Mouse (Mus musculus): Measurements from ENCODE around the gene Smc5.
A peak's percentile ranks its signal among the peaks of the same experiment; 100 is the strongest.

The Smc5 gene

DNA sequence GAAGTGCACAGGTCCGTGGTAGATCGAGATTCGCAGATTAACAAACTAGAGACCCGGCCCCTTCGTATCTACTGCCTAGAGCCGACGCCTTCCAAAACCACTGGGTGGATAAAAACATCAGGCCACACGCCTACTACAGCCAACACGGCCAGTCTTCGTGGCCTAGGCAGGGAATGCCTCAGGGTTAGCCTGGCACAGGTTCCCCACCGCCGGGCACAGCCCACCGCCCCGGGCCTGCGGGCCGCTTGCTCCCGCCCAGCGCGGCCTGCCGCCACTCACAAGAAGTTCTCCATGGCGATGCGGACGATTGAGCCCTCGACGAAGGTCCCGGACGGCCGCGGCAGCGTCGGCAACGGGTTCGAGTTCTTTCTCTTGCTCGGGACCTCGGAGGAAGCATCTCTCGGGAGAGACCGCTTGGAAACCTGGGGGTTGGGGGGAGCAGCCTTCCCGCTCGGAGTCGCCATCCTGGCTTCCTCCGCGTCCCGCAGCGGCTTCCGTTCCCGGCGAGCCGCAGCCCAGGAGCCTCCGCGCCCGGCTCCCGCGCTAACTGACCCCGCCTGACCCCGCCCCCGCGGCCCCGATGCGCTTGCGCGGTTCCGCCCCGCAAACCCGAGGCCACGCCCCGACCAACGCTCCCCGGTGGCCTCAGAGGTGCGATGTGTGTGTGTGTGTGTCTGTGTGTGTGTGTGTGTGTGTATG, at the start of gene Smc5:
Gene Smc5 (minus strand): TSS at position 543 of the 699 bp plus-strand sequence.
- DNase-seq (ENCODE audit: low spot score): peak; percentile 86

DNA sequence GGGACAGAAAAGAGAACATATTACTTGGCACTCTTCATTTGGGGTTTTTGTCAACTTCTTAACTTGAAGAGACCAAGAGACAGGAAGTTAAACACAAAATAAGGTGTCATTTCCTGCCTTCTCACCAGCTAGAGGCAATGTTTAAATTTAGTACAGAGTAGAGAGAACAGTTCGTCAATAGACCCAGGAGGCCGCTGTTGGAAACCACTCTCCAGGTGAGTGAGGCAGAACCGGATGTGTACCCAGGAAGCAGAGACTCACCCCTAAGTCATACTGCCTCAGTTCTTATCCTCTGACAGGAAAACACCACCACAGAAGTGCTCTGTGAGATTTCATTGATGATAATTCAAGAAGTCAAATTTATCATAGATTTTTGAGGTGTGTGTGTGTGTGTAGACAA, 49.4 kb upstream of the Smc5 start:
- DNase-seq (ENCODE audit: low spot score): no peak

DNA sequence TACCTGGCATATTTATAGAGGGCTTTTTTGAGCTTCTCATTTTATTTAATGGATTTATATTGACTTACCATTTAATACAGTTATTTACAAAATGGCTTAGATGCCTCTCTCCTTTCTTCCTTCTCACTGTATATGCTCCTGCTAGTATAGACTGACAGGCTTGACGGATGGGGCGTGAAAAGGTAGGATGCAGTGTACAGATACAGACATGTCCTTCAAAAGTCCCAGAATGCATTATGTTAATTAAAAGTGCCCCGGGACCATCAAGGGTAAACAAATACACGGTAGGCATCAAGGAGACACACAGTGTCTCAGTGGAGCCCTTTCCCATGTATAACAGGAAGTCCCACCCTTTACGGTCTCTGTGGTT, 44.3 kb upstream of the Smc5 start:
- DNase-seq (ENCODE audit: low spot score): no peak

DNA sequence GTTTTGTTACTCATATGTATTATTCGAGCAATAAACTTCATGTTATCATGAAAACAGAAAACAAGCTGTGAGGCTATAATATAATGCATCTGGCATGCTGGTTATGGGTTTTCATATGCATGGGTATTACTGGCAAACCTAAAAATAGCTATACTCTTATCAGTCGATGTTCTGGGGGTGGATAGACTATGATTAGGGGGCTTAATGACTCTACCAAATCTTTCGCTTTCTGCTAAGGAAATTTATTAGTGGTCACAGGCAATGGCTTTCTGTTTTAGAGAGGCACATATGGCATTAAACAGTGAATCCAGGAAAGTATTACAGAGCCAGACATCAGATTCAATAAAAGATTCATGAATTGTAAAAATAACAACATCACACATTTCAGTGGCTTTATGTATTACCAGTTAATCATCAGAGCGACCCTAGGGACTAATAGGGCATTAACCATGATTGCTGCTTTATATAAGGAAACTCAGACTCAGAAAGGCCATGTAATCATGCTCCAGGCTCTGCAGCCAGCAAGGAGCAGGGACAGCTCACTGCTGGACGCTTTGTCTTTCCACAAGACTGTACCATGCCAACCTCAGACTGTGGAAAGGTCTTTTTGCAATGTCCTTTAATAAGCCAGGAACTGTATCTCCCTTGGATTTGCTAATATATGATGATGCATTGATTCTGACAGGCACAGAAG, 43.7 kb upstream of the Smc5 start:
- DNase-seq (ENCODE audit: low spot score): no peak

DNA sequence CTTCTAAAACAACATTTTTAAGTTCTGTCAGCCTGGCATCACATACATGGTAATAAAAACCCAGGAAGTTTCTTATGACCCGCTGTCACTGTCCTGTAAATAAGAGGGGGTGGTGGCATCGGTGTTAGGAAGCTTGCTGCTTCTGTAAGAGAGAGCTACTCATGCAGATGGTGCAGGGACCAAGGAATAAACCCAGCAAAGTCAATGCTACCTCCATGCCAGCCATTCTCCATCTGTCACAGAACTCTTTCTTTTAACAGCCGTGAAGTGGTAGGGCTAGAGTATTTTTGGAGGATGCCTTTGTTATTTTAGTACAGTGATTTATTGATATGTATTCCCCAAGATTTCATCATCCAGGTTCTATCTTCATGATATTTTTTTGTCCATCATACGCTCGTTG, 43.2 kb upstream of the Smc5 start:
- DNase-seq (ENCODE audit: low spot score): no peak

DNA sequence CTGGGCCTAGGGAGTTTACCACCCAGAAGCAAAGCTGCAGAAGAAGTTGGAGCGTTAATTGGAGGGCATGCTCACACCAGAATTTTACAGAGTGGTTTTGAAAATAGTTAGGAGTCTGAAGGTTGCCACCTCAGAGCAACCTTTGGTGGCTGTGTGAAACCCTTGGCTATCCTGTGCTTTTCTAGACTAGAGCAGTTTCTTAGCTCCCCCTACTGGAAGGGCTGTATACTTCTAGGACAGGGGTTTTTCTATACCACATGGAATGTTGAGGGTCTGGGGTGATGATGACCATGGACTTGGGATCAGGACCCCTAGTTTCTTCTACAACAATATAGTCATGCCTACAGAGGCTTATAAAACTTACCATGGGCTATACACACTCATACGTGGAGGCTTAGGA, 36.3 kb upstream of the Smc5 start:
- no peak for DNase-seq (ENCODE audit: low spot score)

DNA sequence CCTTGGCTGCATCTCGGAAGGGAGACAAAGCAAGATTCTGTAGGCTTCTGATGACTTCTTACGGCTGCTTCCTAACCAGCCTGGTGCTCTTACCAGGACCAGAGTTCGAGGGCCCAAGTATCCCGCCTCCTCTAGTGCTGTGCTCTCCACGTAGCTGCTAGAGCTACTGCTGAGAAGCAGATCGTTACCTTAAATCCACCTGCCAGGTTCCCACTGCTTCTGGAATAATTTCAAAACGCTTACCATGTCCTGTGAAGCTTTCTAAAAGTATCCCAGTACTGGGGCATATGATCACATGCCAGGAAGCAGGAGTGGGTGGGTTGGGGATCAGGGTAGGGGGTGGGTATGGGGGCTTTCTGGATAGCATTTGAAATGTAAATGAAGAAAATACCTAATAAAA, 33.0 kb upstream of the Smc5 start:
- DNase-seq (ENCODE audit: low spot score): no peak

DNA sequence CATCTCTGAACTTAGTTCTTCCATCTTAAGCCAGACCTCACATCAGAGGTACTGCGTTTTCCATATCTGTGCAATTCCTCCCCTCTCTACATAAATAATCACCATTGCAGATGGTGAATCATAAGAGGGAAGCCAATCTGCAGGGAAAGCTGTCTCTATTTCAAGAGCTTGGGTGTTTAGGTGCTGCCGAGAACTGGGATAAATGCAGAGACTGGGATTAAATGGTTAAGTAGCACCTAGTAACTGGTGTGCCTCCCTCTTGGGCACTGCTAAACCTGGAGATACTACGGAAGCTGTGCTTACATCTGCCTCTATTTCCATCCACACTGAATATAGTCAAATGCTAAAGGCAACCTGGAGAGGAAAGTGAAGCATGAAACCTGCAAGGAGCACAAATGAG, 26.3 kb upstream of the Smc5 start:
- no peak for DNase-seq (ENCODE audit: low spot score)

DNA sequence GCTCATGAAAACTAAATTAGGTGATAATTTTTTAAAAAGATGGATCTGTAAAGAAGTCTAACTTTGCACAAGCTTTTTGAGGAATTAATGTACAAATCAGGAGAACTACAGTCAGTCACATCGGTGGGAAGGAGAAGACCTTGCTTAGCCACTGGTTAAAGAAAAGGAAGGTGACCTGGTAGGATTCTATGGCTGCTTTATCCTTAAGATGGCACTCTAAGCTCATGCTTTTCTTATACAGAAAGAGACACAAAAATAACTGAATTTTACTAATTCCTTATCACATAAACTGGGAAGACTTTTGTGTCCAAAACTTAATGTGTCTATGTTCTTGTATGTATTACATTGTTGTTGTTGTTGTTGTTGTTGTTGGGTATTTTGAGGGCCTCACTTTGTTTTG, 25.2 kb upstream of the Smc5 start:
- no peak for DNase-seq (ENCODE audit: low spot score)

DNA sequence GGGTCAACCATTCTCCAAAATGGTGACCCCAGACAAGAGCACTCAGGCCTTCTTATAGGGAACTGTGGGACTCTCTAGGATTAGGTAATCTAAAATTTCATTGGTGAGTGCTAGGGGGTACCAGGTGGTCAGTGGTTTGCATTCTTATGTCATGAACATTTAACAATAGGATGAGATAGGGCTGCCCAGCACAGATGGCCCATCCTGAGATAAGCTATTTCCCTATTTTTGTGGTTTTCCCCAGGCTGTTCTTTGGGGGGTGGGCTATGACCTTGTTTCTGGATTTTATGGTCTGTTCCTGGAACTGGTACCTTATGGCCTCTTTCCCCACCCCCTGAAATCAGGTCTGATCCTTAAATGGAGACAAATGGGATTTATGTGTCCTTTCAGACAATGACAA, 23.5 kb upstream of the Smc5 start:
- DNase-seq (ENCODE audit: low spot score): no peak

DNA sequence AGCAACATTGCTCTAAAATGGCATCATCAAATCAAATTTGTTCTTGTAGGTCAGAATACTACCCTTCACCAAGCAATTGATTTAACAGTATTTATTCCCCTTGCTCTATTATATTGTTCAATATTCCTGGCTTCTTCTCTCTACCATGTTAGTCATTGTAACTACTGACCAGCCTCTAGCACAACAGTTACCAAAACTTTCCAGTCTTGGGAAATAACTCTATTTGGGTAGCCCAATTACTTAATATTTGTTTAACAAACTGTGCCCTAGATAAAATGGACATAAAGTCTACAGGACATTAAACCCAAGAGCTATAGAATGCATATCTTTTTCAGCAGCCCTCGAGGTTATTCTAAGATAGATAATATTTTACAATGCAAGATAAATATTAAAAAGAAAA, 15.6 kb upstream of the Smc5 start:
- DNase-seq (ENCODE audit: low spot score): no peak

DNA sequence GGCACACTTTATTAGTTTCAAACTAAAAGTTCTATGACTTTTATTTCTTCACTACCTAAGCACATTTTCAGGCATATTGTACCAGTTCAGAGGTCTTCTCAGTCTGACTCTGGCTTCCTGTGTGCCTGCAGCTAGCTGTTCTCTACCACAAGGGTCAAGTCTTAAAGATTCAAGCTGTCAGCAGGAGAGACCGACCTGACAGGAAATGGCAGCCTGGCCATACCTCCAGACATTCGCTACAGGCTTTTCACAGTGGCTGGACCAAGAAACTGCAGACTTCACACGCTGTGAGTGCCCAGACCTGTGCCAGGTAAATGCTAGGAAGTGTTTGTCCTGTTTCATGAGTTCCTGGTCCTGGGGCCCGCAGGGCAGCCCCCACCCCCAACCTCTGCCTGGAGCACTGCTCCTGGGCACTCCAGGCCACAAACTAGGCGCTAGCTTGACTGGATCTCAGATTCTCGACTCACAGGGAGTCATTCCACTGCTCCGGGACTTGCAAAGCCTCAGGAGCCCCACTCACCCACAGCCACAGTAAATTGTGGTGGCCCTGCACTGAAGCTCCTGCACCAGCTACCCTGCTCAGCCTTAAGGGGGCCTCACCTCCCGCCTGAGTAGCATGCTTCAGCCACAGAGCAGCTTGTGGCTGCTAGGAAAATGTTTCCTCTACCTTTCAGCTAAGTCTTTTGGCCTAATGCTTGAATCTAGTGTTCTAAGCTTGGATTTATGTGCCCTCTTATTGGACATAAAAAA, 8.4 kb upstream of the Smc5 start:
- peak; percentile 26 for DNase-seq (ENCODE audit: low spot score)

DNA sequence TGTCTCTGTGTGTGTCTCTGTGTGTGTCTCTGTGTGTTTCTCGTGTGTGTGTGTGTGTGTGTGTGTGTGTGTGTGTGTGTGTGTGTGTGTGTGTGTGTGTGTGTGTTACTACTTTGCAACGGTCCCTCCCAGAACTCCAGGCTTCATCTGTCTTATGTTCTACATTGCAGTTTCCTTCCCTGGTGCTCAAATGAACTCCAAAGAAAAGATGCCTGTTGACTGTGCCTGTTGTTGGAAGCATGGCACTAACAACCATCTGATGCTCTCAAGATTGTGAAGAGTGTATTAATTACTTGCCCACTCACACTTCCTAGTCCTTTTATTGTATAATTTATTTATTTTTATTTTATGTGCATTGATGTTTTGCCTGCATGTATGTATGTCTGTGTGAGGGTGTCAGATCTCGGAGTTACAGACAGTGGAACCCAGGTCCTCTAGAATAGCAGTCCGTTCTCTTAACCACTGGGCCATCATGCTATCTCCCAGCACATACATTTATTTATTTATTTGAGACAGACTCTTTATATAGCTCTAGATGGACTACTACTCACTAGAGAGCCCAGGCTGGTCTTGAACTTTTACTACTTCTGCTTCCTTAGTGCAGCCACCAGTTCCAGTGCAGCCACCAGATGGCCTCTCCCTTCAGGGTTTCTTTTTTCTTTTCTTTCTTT, 492 bp upstream of the Smc5 start:
- no peak for DNase-seq (ENCODE audit: low spot score)

DNA sequence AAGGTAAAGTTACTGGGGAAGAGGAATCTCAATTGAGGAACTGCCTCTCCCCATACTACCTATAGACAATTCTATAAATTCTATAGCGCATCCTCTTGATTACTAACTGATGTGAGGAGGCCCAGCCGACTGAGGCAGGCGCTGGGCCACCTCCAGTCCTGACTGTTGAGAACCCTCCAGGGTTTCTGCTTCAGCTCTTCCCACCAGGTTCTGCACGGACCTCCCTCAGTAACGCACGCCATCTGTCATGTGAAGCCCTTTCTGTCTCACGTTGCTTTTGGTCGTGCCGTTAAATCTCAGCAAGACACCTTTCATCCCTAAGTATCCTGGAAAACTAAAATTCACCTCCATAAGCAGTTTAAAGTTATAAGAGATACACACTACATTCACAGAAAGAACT, 16.9 kb downstream of the Smc5 start:
- DNase-seq (ENCODE audit: low spot score): no peak

DNA sequence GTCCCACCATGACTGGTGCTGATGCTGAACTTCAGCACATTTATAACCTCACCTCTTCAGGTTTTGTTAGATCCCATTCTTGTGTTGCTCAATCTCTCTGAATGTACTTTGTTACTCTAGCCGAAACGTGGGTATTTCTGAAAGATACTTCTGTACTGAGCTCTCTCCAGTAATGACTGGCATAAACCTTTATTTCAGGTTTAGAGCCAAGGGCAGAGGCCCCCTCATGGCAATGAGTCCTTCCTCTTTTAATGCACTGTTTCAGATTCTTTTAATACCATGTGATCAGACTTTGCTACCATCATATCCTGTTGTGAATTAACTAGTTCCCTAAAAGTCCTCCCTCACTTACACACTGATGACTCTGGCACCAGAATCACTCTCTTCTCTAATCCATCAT, 27.2 kb downstream of the Smc5 start:
- no peak for DNase-seq (ENCODE audit: low spot score)

DNA sequence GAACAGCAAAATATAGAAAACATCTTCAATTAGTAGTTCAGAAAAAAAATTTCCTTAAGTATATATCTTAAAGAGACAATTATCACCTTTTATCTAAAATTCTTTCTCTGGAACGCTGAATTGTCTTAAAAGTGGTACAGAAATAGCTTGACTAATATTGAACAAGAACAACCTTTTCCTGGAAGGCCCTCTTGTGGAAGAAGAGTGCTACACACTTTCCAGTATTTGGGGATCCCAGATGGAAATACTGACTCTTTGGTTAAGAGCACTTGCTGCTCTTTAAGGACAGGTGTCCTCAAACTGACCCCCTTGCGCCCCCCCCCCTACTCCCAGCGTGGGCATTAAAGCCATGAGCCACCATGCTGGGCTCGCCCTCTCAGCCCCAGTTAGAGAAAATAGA, 48.6 kb downstream of the Smc5 start:
- DNase-seq (ENCODE audit: low spot score): peak; percentile 17

DNA sequence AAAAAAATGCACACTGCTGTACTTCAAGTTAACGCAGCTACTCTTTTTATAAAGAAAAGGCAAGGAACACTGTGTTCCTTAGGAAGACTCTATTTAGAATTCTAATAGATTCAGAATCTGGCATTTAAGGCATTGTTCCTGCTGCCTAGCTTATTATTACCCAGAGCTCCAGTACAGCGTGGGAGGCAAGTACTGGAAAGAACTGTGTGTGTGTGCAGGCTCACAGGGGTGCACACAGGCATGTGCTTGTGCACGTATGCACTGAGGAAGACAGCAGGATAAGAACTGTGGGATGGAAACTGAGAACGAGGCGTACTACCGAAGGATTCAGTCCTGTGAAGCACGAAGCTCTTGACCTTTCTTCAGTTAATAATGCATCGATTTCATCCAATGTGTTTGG, 59.4 kb downstream of the Smc5 start:
- DNase-seq (ENCODE audit: low spot score): no peak

DNA sequence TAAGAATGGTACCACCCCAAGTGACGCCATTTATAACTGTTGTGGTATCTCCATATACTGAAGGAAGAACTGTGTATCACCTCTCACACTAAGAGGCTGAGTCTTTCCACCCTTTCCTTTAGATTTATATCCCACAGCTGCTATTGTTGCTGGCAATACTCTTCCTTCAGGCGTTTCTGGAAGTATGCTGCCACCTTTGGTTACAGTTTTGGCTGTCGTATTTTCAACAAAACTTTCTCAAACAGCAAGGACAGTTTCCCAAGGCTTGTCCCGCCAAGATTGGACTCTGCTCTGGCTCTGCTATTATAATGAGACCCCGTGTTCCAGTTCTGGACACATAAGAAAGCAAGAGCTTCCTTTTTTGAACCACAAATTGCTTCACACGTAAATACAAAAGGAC, 62.4 kb downstream of the Smc5 start:
- no peak for DNase-seq (ENCODE audit: low spot score)

DNA sequence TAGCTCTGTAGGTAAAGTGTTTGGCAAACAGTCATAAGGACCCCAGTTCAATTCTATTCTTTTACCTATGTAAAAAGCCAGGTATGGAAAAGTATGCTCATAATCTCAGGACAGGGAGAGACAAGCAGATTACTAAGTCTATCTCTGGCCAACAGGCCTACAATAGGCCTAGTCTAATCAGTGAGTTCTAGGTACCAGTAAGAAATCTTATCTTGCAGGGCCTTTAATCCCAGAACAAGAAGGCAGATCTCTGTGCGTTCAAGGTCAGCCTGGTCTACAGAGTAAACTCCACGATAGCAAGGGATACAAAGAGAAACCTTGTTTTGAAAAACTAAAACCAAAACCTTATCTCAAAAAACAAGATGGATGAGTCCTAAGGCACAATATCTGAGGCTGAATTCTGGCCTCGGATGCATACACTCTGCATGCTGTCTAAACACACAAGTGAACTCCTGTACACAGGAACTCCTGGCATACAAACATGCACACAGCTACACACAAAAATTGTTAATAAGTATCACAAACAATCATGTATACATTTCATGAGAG, 70.1 kb downstream of the Smc5 start:
- DNase-seq (ENCODE audit: low spot score): no peak

DNA sequence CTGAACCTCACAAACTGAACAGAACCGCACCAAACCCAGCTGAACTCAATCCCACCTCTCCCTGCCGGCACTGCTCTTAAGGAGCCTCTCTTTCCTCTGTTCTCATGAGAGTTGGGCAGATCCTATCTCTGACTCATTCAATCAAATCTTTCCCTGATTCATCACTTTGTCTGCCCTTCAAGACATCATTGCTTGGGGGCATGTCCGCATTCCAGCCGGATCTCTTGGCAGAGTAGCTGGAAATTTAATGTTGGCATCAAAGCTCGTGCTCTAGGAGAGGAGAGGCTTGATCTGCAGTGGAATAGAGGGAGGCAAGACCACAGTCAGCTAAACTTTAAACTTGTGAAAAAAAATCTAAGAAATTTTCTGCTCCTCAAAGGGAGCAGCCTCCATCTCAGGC, 71.6 kb downstream of the Smc5 start:
- no peak for DNase-seq (ENCODE audit: low spot score)

DNA sequence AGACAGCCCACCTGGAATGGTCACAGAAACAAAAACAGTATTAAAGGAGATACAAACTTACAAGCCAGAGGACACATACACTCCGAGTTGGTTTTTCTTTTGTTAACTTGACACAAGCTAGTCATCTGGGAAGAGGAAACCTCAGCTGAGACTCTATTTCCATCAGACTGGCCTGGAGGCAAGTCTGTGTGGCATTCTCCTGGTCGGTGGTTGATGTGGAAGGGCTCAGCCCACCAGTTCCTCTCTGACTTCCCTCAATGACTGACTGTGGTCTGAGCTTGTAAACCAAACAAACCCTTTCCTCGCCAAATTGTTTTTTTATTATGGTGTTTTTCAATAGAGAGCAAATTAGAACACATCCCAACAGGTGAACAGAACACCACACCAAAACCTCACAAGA, 80.6 kb downstream of the Smc5 start:
- no peak for DNase-seq (ENCODE audit: low spot score)

DNA sequence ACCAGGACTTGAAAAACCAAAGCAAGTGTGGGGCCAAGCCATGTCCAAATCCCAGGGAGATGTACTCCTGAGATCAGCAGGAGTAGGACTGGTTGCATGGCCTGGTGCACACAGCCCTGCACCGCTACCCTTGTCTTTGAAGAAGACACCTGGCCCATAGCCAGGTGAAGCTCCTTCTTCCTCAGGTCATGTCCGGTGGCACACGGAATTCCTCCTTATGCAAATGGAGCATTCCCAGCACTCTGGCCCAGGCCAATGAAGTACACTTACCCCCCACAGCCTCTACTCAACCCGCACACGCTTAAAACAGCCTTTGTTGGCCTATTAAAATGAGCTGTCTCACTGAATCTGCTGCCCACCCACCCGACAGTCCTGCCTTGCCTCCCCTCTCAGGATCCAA, 82.2 kb downstream of the Smc5 start:
- DNase-seq (ENCODE audit: low spot score): no peak

DNA sequence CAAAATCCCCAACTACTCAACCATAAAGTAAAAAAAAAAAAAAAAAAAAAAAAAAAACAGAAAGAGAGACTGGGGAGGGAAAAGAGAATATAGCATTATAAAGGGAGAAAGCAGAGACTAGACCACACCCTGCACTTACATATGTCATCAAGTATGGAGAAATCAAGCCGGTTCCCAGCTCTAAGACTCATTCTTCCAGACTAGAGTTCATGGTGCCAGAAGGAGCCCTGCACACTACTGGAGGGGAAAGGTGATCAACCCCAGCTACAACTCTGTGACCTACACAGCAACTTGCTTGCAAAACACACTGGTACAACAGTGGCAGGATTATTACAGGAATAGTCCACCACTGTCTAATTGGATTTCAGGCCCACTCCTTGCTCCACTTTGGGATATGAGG, 84.0 kb downstream of the Smc5 start:
- no peak for DNase-seq (ENCODE audit: low spot score)

All from embryo, embryonic 10 days (tissue).